Mouse (Mus musculus): ENCODE results near the gene Psmd9. TPM values are rescaled to one million over a fixed set of nuclear protein-coding genes. Genes with fewer than 3 reads are reported as not detected.

Psmd9 gene
- total RNA-seq, 4 experiments from 2014 or later: 24.3 to 36.7 (median 27.7) TPM

GRCm38 (mm10) chr5:123137044-123137909 is 31.9 kb upstream of the Psmd9 start:
- peak; percentile 53 to 63 for DNase-seq (ENCODE audit: low spot score in 2 of 2)

- peak in 1 of 2 experiments; percentile 13 for DNase-seq (ENCODE audit: low spot score in 2 of 2)
Observed at GRCm38 (mm10) chr5:123137910-123138229, 31.3 kb upstream of the Psmd9 start.

- DNase-seq (ENCODE audit: low spot score in 2 of 2): peak in 1 of 2 experiments; percentile 56
Observed at GRCm38 (mm10) chr5:123138230-123138911, 30.8 kb upstream of the Psmd9 start.

GRCm38 (mm10) chr5:123138953-123139721 is 30.1 kb upstream of the Psmd9 start:
- DNase-seq (ENCODE audit: low spot score in 2 of 2): peak; percentile 80 to 84

- no peak for DNase-seq (ENCODE audit: low spot score in 2 of 2)
Observed at GRCm38 (mm10) chr5:123139722-123140627, 29.2 kb upstream of the Psmd9 start.

- peak; percentile 93 to 97 for DNase-seq (ENCODE audit: low spot score in 2 of 2)
Observed at GRCm38 (mm10) chr5:123140694-123141554, 28.3 kb upstream of the Psmd9 start.

- DNase-seq (ENCODE audit: low spot score in 2 of 2): peak; percentile 21 to 48
Observed at GRCm38 (mm10) chr5:123141555-123142160, 27.6 kb upstream of the Psmd9 start.

- peak in 1 of 2 experiments; percentile 25 for DNase-seq (ENCODE audit: low spot score in 2 of 2)
Observed at GRCm38 (mm10) chr5:123142161-123143157, 26.8 kb upstream of the Psmd9 start, which contains the start of gene Setd1b. Setd1b (plus strand) TSS chr5:123142193.

- DNase-seq (ENCODE audit: low spot score in 2 of 2): no peak
Observed at GRCm38 (mm10) chr5:123143251-123143970, 25.8 kb upstream of the Psmd9 start.

GRCm38 (mm10) chr5:123143971-123144745 is 25.1 kb upstream of the Psmd9 start:
- no peak for DNase-seq (ENCODE audit: low spot score in 2 of 2)

GRCm38 (mm10) chr5:123144746-123145590 is 24.2 kb upstream of the Psmd9 start:
- DNase-seq (ENCODE audit: low spot score in 2 of 2): peak in 1 of 2 experiments; percentile 30

GRCm38 (mm10) chr5:123146357-123146756 is 22.9 kb upstream of the Psmd9 start:
- no peak for DNase-seq (ENCODE audit: low spot score in 2 of 2)

GRCm38 (mm10) chr5:123147569-123147968 is 21.6 kb upstream of the Psmd9 start:
- DNase-seq (ENCODE audit: low spot score in 2 of 2): no peak

GRCm38 (mm10) chr5:123148073-123148722 is 21.0 kb upstream of the Psmd9 start:
- DNase-seq (ENCODE audit: low spot score in 2 of 2): no peak
